Mouse (Mus musculus): ENCODE data around the gene Sod3.

DNA sequence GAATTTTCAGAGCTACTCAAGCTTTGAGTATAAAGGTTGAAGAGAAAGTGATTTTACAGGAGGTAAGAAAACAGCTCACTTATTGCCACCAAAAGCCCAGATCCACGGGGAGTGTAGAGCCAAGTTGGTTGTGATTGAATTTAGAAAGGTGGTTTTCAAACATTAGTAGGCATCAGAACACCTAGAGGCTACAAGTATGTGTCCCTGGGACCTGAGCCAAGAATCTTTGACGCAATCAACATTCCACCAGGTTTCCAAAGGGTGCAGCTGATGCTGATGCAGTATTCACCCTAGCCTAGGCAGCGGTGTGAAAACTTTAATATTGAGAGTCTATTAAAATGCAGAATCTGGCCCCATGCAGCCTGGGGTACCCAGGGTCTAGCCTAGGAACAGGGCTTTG lies 28.0 kb upstream of the Sod3 start:
- TF ChIP-seq POLR2AphosphoS5 (IDR thresholded peaks at IDR 0.05; ENCODE audit: insufficient replicate concordance, low read depth, low read length) (no peak), CTCF (IDR thresholded peaks at IDR 0.05; ENCODE audit: low read depth, low read length) (no peak), GATA2 (IDR thresholded peaks at IDR 0.05; ENCODE audit: borderline replicate concordance, low read depth, low read length) (no peak), GATA1 (IDR thresholded peaks at IDR 0.05; ENCODE audit: borderline replicate concordance, low read length) (no peak)

Data from G1E (cell line).